Mouse (Mus musculus) hindbrain, embryonic 16.5 days (tissue): Measurements from ENCODE around the gene St5. TPM values are rescaled to one million over a fixed set of nuclear protein-coding genes. Genes with fewer than 3 reads are reported as not detected.

Experiments used
- ATAC-seq: fragments of 200-750 bp; cut with Nextera tagmentation; 2 replicates; pipeline ENCODE4 v1.8.0; 2017; ENCODE audit warnings: moderate TSS enrichment, moderate library complexity
- H3K27ac ChIP-seq: fragments of 300-500 bp; sonication (generic); 2 replicates; pipeline ENCODE4 v1.5.1; 2014; ENCODE audit warnings: low read depth, mild to moderate bottlenecking, control low read depth, low read length, moderate library complexity
- H3K27me3 ChIP-seq: fragments of 300-500 bp; sonication (generic); replicated peaks from 2 replicates; pipeline ENCODE4 v1.6.1; 2014; ENCODE audit warnings: low read length; ENCODE audit not compliant: control insufficient read depth, insufficient read depth
- H3K36me3 ChIP-seq: fragments of 300-500 bp; sonication (generic); 2 replicates; pipeline ENCODE4 v1.6.1; 2014; ENCODE audit warnings: mild to moderate bottlenecking, low read length, moderate library complexity, mixed read lengths; ENCODE audit not compliant: control insufficient read depth, insufficient read depth
- H3K4me1 ChIP-seq: fragments of 300-500 bp; sonication (generic); 2 replicates; pipeline ENCODE4 v1.6.1; 2014; ENCODE audit warnings: low read depth, low read length; ENCODE audit not compliant: control insufficient read depth, insufficient read depth
- H3K4me2 ChIP-seq: fragments of 300-500 bp; sonication (generic); 2 replicates; pipeline ENCODE4 v1.6.1; 2014; ENCODE audit warnings: mild to moderate bottlenecking, low read length, control low read depth, moderate library complexity
- H3K4me3 ChIP-seq: fragments of 300-500 bp; sonication (generic); 2 replicates; pipeline ENCODE4 v1.5.1; 2014; ENCODE audit warnings: mild to moderate bottlenecking, low read length, control low read depth, moderate library complexity
- H3K9ac ChIP-seq: fragments of 300-500 bp; sonication (generic); 2 replicates; pipeline ENCODE4 v1.6.1; 2014; ENCODE audit warnings: low read depth, mild to moderate bottlenecking, control low read depth, low read length, moderate library complexity
- H3K9me3 ChIP-seq: fragments of 300-500 bp; sonication (generic); 2 replicates; pipeline ENCODE4 v1.6.1; 2014; ENCODE audit warnings: mild to moderate bottlenecking, low read length, moderate library complexity; ENCODE audit not compliant: control insufficient read depth
- WGBS: fragments of 180-500 bp; shearing (Covaris S2); extraction: QIAGEN DNeasy Blood & Tissue Kit; methylation state at CpG from one replicate; pipeline ENCODE4 v1.1.7; 2014; 5-methylcytosine and 5-hydroxymethylcytosine counted together
- polyA plus RNA-seq: library from polyadenylated mRNA; unstranded; fragments of >200 nt; fragmentation: Nextera tagmentation; extraction: Ambion mirVana; gene quantifications from 2 replicates; pipeline ENCODE4 v1.2.1, GENCODE M21; 2015

St5 gene
- polyA plus RNA-seq, 1 experiment from 2014 or later = 21.3 TPM

DNA sequence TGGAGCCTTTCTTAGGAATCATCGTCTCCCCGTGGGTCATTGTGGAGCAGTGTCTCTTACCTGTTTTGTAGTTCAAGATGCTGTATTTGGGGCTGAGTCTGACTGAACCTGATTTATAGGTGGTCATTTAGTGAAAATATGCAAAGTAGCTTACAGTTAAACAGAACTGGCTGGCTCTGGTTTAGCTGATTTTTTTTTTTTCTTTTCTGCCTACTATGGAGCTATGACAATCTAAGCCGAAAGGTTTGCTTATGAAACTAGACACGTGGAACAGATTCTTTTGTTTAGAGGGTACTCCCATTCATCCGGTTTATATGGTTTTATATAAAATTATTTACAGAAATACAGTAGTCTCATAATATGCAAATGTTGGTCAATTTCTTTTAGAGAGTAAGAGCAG, 28.2 kb upstream of the St5 start, which contains the start of gene Ascl3:
Gene Ascl3, minus strand, starts transcription at position 101 of the 400 bp plus-strand sequence.
- ATAC-seq = no peak
- 85% methylated on average over 5 of the region's 5 CpGs for WGBS
- H3K4me2 ChIP-seq = no peak within 1 kb of the TSS

DNA sequence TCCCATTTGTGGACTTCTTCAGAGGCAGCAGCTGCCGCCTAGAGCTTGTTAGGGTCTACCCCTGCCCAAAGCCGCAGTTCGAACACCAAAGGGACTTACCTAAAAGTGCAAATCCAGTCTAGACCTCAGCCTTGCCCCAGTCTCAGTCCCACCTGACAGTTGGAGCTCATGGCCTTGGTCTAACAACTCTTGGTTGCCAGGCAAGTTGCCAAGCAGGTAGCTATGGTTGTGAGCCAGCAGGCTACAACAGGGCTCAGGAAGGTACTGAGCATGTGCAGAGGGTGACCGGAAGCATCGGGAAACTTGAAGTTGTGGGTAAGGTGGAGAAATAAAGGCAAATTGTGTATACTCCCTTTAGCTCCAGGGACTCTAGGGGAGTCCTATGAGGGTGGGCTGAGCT, 20.3 kb upstream of the St5 start, which contains the start of gene BC051019:
Gene BC051019, minus strand, starts transcription at position 154 of the 400 bp plus-strand sequence.
- H3K9me3 ChIP-seq = no peaks in the 10 kb centered on the region
- 98% methylated on average over 5 of the region's 5 CpGs for WGBS

More for the DNA sequence above, 28.2 kb upstream of the St5 start, which contains the start of gene Ascl3:
- Histone ChIP-seq H3K4me1 (no peaks in the 10 kb centered on the region), H3K27me3 (no peaks in the 10 kb centered on the region), H3K27ac (no peak within 1 kb of the TSS), H3K4me3 (no peak within 1 kb of the TSS), H3K9ac (no peak within 1 kb of the TSS), H3K36me3 (peaks cover 11% of the 10 kb centered on the region), H3K9me3 (no peaks in the 10 kb centered on the region)

GRCm38 (mm10) chr7:109723114-109723513, 19.7 kb upstream of the St5 start:
- Histone ChIP-seq H3K9me3 (no peaks in the 10 kb centered on the region), H3K9ac (no peak overlapping the region), H3K27ac (no peak overlapping the region), H3K4me2 (no peak overlapping the region), H3K27me3 (no peaks in the 10 kb centered on the region), H3K36me3 (no peaks in the 10 kb centered on the region), H3K4me1 (no peaks in the 10 kb centered on the region), H3K4me3 (no peak overlapping the region)
- WGBS = 95% methylated on average over 8 of the region's 8 CpGs
- ATAC-seq = no peak

More for the DNA sequence above, 20.3 kb upstream of the St5 start, which contains the start of gene BC051019:
- Histone ChIP-seq H3K9ac (no peak within 1 kb of the TSS), H3K4me3 (no peak within 1 kb of the TSS), H3K4me1 (no peaks in the 10 kb centered on the region), H3K36me3 (no peaks in the 10 kb centered on the region), H3K27me3 (no peaks in the 10 kb centered on the region), H3K27ac (no peak within 1 kb of the TSS), H3K4me2 (no peak within 1 kb of the TSS)
- ATAC-seq = no peak

DNA sequence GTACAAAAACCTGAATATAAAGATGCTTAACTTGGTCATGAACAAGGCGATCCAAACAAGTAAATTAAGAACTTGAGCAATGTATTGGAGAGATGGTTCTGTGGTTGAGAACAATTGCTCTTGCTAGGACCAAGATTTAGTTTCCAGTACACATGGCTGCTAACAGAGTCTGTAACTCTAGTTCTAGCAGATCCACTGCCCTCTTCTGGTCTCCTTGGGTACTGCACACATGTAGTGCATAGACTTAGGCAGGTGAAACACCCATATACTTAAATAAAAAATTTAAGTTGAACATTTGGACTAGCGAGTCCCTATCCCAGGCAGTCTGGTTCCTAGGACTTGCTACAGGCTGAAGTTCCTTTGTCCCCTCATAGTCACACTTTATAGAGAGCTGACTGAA, 19.2 kb upstream of the St5 start:
- H3K9ac ChIP-seq = no peak overlapping the region
- WGBS = 98% methylated on average over 2 of the region's 2 CpGs

DNA sequence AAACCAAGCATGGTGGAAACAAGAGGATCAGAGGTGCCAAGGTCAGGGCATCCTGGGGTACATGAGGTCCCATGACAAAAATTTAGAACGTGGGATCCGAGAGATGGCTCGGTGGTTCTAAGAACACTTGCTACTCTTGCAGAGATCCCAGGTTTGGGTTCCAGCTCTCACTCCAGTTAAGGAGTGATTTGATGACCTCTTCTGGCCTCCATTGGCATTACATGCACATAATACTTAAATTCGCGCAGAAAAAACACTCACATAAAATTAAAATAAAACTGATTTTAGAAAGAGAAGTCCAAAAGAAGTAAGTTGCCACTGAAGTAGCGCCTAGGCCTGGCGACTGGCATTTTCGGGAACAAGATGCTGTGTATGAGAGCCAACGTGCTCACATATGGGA, 15.9 kb upstream of the St5 start:
- H3K36me3 ChIP-seq = no peaks in the 10 kb centered on the region
- no peak overlapping the region for H3K4me3 ChIP-seq
- no peaks in the 10 kb centered on the region for H3K27me3 ChIP-seq
- no peaks in the 10 kb centered on the region for H3K9me3 ChIP-seq
- WGBS = 66% methylated on average over 9 of the region's 9 CpGs
- no peaks in the 10 kb centered on the region for H3K4me1 ChIP-seq
- no peak overlapping the region for H3K4me2 ChIP-seq
- no peak overlapping the region for H3K9ac ChIP-seq
- no peak for ATAC-seq
- no peak overlapping the region for H3K27ac ChIP-seq

More for the DNA sequence above, 19.2 kb upstream of the St5 start:
- Histone ChIP-seq H3K27me3 (no peaks in the 10 kb centered on the region), H3K4me2 (no peak overlapping the region), H3K9me3 (no peaks in the 10 kb centered on the region), H3K4me3 (no peak overlapping the region), H3K36me3 (no peaks in the 10 kb centered on the region), H3K27ac (no peak overlapping the region), H3K4me1 (no peaks in the 10 kb centered on the region)
- no peak for ATAC-seq

- Histone ChIP-seq H3K9me3 (no peaks in the 10 kb centered on the region), H3K27ac (no peak overlapping the region), H3K36me3 (0 out of 2 replicates have a peak, but pooled peaks cover 2% of the 10 kb centered on the region), H3K4me2 (no peak overlapping the region), H3K9ac (no peak overlapping the region), H3K4me1 (no peaks in the 10 kb centered on the region), H3K4me3 (no peak overlapping the region), H3K27me3 (no peaks in the 10 kb centered on the region)
- no peak for ATAC-seq
- 92% methylated on average over 2 of the region's 2 CpGs for WGBS
Observed at GRCm38 (mm10) chr7:109713434-109713982, 10.1 kb upstream of the St5 start.

DNA sequence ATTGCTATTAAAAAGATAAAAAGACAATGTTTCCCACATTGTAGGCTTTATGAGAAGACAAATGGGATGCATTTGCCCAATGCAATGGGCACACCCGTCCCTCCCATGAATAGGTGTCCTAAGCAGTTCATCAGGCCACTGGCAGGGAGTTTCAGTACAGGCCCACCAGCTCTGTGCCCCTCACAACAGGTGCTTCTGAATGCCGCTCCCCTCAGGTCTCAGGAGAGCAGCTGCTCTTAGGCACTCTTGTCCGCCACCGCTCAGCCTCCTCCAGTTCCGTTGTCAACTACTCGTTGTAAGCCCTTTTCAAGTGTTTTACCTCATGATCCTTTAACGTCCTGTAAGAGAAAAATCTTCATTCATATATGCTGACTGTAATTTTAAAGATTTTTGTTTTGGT, 8.8 kb upstream of the St5 start:
- Histone ChIP-seq H3K4me2 (no peak overlapping the region), H3K27me3 (no peaks in the 10 kb centered on the region), H3K4me3 (no peak overlapping the region), H3K4me1 (no peaks in the 10 kb centered on the region), H3K27ac (no peak overlapping the region), H3K9me3 (no peaks in the 10 kb centered on the region), H3K9ac (no peak overlapping the region), H3K36me3 (0 out of 2 replicates have a peak, but pooled peaks cover 2% of the 10 kb centered on the region)
- 93% methylated on average over 7 of the region's 7 CpGs for WGBS
- ATAC-seq = no peak

DNA sequence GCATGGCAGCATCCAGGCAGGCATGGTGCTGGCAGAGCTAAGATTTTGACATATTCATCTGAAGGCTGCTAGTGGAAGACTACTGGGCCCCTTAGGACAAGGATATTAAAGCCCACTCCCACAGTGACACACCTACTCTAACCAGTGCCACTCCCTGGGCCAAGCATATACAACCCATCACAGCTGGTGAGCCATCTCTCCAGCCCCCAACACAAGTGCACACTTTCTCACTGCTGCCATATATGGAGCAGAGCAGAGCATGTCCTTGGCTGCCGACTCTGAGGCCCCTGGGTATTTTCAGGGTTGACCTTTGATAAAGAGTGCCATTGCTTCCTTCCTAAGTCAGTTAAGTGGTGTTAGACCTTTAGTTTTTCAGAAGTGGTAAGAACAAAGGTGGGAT, 6.7 kb upstream of the St5 start:
- Histone ChIP-seq H3K4me1 (no peaks in the 10 kb centered on the region), H3K27ac (no peak overlapping the region), H3K27me3 (no peaks in the 10 kb centered on the region), H3K9me3 (no peaks in the 10 kb centered on the region), H3K4me3 (no peak overlapping the region), H3K4me2 (no peak overlapping the region), H3K9ac (no peak overlapping the region), H3K36me3 (0 out of 2 replicates have a peak, but pooled peaks cover 2% of the 10 kb centered on the region)
- ATAC-seq = no peak
- WGBS = 92% methylated on average over 1 of the region's 1 CpGs

DNA sequence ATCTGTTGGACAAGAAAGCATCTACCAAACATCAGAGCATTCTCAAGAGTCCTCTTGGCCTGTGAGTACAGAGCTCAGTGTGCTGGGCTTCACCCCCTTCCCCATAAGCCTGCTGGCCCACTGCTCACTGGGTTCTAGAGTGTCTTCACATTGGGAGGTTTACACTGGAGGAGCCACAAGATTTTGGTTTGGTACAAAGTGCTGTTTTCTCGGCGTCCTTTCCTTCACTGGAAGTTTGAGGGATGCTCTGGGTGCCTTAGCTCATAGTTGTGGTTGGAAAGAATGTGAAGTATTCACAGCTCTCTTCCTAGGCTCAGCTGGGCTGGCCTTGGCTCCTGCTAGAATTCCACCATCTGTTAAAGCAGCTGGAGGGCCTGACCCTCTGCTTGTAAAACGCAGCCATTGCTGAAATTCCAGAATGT, 5.6 kb upstream of the St5 start:
- ATAC-seq = no peak
- H3K4me1 ChIP-seq = no peaks in the 10 kb centered on the region
- H3K4me3 ChIP-seq = no peak overlapping the region
- H3K9me3 ChIP-seq = no peaks in the 10 kb centered on the region
- H3K27me3 ChIP-seq = no peaks in the 10 kb centered on the region
- WGBS = 69% methylated on average over 3 of the region's 3 CpGs
- H3K27ac ChIP-seq = no peak overlapping the region
- no peak overlapping the region for H3K4me2 ChIP-seq
- H3K9ac ChIP-seq = no peak overlapping the region
- 0 out of 2 replicates have a peak, but pooled peaks cover 2% of the 10 kb centered on the region for H3K36me3 ChIP-seq
